Mouse (Mus musculus) CH12.LX (cell line): ENCODE results near the gene Ubxn2a. TPM values are rescaled to one million over a fixed set of nuclear protein-coding genes. Genes with fewer than 3 reads are reported as not detected.

Experiments used
- DNase-seq: peaks from one replicate; pipeline ENCODE4 v3.0.0-alpha.2; 2013; ENCODE audit errors: extremely low read depth
- H3K27ac ChIP-seq: 2 replicates; pipeline ENCODE4 v1.5.1; 2012; ENCODE audit warnings: low read depth, mild to moderate bottlenecking, control low read depth, moderate library complexity; ENCODE audit not compliant: insufficient read depth
- H3K27me3 ChIP-seq: replicated peaks from 2 replicates; pipeline ENCODE3; 2012; ENCODE audit warnings: inconsistent platforms
- H3K36me3 ChIP-seq, 2 experiments: replicated peaks in 1 of 2; 2 replicates each; pipeline versions ENCODE3 to v1.6.1; 2012; ENCODE audit warnings: inconsistent platforms in 1 of 2, low read length in 1 of 2, mild to moderate bottlenecking in 1 of 2, mixed read lengths in 1 of 2, moderate library complexity in 1 of 2; ENCODE audit not compliant: control insufficient read depth in 1 of 2, insufficient read depth in 1 of 2
- H3K4me1 ChIP-seq, 2 experiments: 2 replicates each; pipeline ENCODE4 v1.6.1; 2012; ENCODE audit warnings: inconsistent platforms in 1 of 2, moderate library complexity in 1 of 2; ENCODE audit not compliant: insufficient read depth in 2 of 2, control insufficient read depth in 1 of 2
- H3K4me2 ChIP-seq: 2 replicates; pipeline ENCODE4 v1.6.1; 2012; ENCODE audit warnings: low read depth, mild to moderate bottlenecking, control low read depth; ENCODE audit not compliant: poor library complexity, insufficient read depth, severe bottlenecking
- H3K4me3 ChIP-seq, 3 experiments: fragments of 150-350 bp in 1 of 3; sonication (generic) in 1 of 3; replicated peaks in 1 of 3; 2 replicates each; pipeline versions ENCODE3 to v1.5.1; 2011 to 2012; ENCODE audit warnings: low read depth in 2 of 3, low read length in 2 of 3, mild to moderate bottlenecking in 2 of 3, moderate library complexity in 2 of 3, control low read depth in 1 of 3, improper control_type of control experiment in 1 of 3, inconsistent platforms in 1 of 3, mixed read lengths in 1 of 3; ENCODE audit not compliant: poor library complexity in 1 of 3
- H3K79me2 ChIP-seq: replicated peaks from 2 replicates; pipeline ENCODE4 v1.6.1; 2012; ENCODE audit warnings: mild to moderate bottlenecking, moderate library complexity; ENCODE audit not compliant: control insufficient read depth, poor library complexity, insufficient read depth, severe bottlenecking; ENCODE audit errors: extremely low read depth
- H3K9ac ChIP-seq: 2 replicates; pipeline ENCODE4 v1.6.1; 2012; ENCODE audit warnings: low read depth, mild to moderate bottlenecking, control low read depth, moderate library complexity; ENCODE audit not compliant: insufficient read depth
- H3K9me3 ChIP-seq: replicated peaks from 2 replicates; pipeline ENCODE3; 2012; ENCODE audit warnings: low read length, inconsistent platforms, mixed read lengths
- CHD2 ChIP-seq: IDR thresholded peaks from 2 replicates; pipeline ENCODE4 v1.6.1; 2011; ENCODE audit warnings: low read length, improper control_type of control experiment
- ELF1 ChIP-seq: IDR thresholded peaks from 2 replicates; pipeline ENCODE4 v1.6.1; 2014; ENCODE audit warnings: low read depth, mild to moderate bottlenecking, inconsistent platforms, low read length, improper control_type of control experiment
- ETS1 ChIP-seq: conservative IDR thresholded peaks from 2 replicates; pipeline ENCODE4 v1.6.1; 2012; ENCODE audit warnings: low read depth, mild to moderate bottlenecking, inconsistent platforms, low read length, improper control_type of control experiment, moderate library complexity
- HCFC1 ChIP-seq: IDR thresholded peaks from 2 replicates; pipeline ENCODE4 v1.6.1; 2012; ENCODE audit warnings: low read depth, mild to moderate bottlenecking, inconsistent platforms, low read length, improper control_type of control experiment
- IRF4 ChIP-seq: IDR thresholded peaks from 2 replicates; pipeline ENCODE4 v1.6.1; 2014; ENCODE audit warnings: low read depth, mild to moderate bottlenecking, inconsistent platforms, low read length, improper control_type of control experiment
- JUN ChIP-seq: IDR thresholded peaks from 2 replicates; pipeline ENCODE4 v1.6.1; 2011; ENCODE audit warnings: low read depth, mild to moderate bottlenecking, low read length, improper control_type of control experiment, moderate library complexity; ENCODE audit not compliant: insufficient read depth
- MAFK ChIP-seq: IDR thresholded peaks from 2 replicates; pipeline ENCODE4 v1.6.1; 2011; ENCODE audit warnings: low read length, improper control_type of control experiment; ENCODE audit not compliant: insufficient replicate concordance
- MAZ ChIP-seq: IDR thresholded peaks from 2 replicates; pipeline ENCODE4 v1.6.1; 2012; ENCODE audit warnings: low read depth, mild to moderate bottlenecking, inconsistent platforms, low read length, improper control_type of control experiment, moderate library complexity
- MEF2A ChIP-seq: IDR thresholded peaks from 2 replicates; pipeline ENCODE4 v1.6.1; 2014; ENCODE audit warnings: low read depth, mild to moderate bottlenecking, inconsistent platforms, low read length, improper control_type of control experiment, borderline replicate concordance
- SMC3 ChIP-seq: IDR thresholded peaks from 2 replicates; pipeline ENCODE4 v1.6.1; 2011; ENCODE audit warnings: low read depth, low read length, improper control_type of control experiment
- TBP ChIP-seq: conservative IDR thresholded peaks from 2 replicates; pipeline ENCODE4 v1.6.1; 2011; ENCODE audit warnings: low read depth, low read length, improper control_type of control experiment
- TCF12 ChIP-seq: IDR thresholded peaks from 2 replicates; pipeline ENCODE4 v1.6.1; 2014; ENCODE audit warnings: low read depth, mild to moderate bottlenecking, inconsistent platforms, low read length, improper control_type of control experiment
- UBTF ChIP-seq: IDR thresholded peaks from 2 replicates; pipeline ENCODE4 v1.6.1; 2012; ENCODE audit warnings: low read depth, mild to moderate bottlenecking, inconsistent platforms, low read length, improper control_type of control experiment, moderate library complexity
- USF2 ChIP-seq: conservative IDR thresholded peaks from 2 replicates; pipeline ENCODE4 v1.6.1; 2011; ENCODE audit warnings: low read depth, low read length, improper control_type of control experiment
- dilution Hi-C: fragments of 300-500 bp; cut with MboI; formaldehyde crosslinking; loops from 2 replicates; pipeline ENCODE4 v1.14.3; 2020; ENCODE audit warnings: low sequenced_read_pairs; ENCODE audit not compliant: extremely low pct_unique_long_range_greater_than_20kb, extremely low pct_ligation_motif_present
- in situ Hi-C: fragments of 300-500 bp; cut with MboI; formaldehyde crosslinking; loops from 3 replicates; pipeline ENCODE4 v1.14.3; 2019; ENCODE audit warnings: low sequenced_read_pairs, low pct_ligation_motif_present, low pct_unique_long_range_greater_than_20kb, mixed read lengths
- polyA plus RNA-seq: library from polyadenylated mRNA; unstranded; fragments of >175 nt; gene quantifications from 2 replicates; pipeline ENCODE4 v1.2.1, GENCODE M21; 2012; ENCODE audit warnings: low read depth; ENCODE audit not compliant: insufficient read length
- total RNA-seq, 2 experiments: library from RNA; depleted of rRNA; stranded (reverse); fragments of 300-350 nt in 1 of 2; fragments of >200 nt in 1 of 2; gene quantifications; 2 replicates each; pipeline ENCODE4 v1.2.3; 2012 to 2014

Gene Ubxn2a
- total and polyA plus RNA-seq, 3 experiments = 15.2 to 25.4 (median 23.5) TPM

- H3K4me1 ChIP-seq = no peaks in the 10 kb centered on the region
- H3K79me2 ChIP-seq = no peaks in the 10 kb centered on the region
- H3K4me3 ChIP-seq = no peak overlapping the region
- TF ChIP-seq SMC3 (no peak), UBTF (no peak), TCF12 (no peak), HCFC1 (no peak), ELF1 (no peak), IRF4 (no peak), ETS1 (no peak), MAZ (no peak), MAFK (no peak), USF2 (no peak), JUN (no peak), CHD2 (no peak), TBP (no peak), MEF2A (no peak)
- dilution Hi-C loops = no loop called here
- in situ Hi-C loops = loop anchor here (25.0 kb wide), 1 partner anchor 600 kb away; the partner anchor contains the start of genes Cenpo and Ptrhd1
- peaks cover 2 to 19% of the 10 kb centered on the region in 2 experiments for H3K36me3 ChIP-seq
- no peaks in the 10 kb centered on the region for H3K9me3 ChIP-seq
- no peak for DNase-seq
- no peak overlapping the region for H3K4me2 ChIP-seq
- peaks cover 15% of the 10 kb centered on the region for H3K27me3 ChIP-seq
- no peak overlapping the region for H3K9ac ChIP-seq
- H3K27ac ChIP-seq = no peak overlapping the region
These were observed 70.5 kb downstream of the Ubxn2a start for GRCm38 (mm10) chr12:4836959-4837358.

Other genes starting within 250 kb of the Ubxn2a start
- gene Fam228a, start 169.3 kb downstream of the Ubxn2a start, total RNA-seq (2012; rRNA removed) = not detected in 2 replicates
- gene Fam228a, start 169.3 kb downstream of the Ubxn2a start, total RNA-seq (2014; rRNA removed) = not detected in 2 replicates
- not detected in 2 replicates for gene Fam228a, start 169.3 kb downstream of the Ubxn2a start, polyA plus RNA-seq
- gene Pfn4, start 138.7 kb downstream of the Ubxn2a start, total RNA-seq (2012; rRNA removed) = not detected in 2 replicates
- not detected in 2 replicates for gene Pfn4, start 138.7 kb downstream of the Ubxn2a start, total RNA-seq (2014; rRNA removed)
- gene Pfn4, start 138.7 kb downstream of the Ubxn2a start, polyA plus RNA-seq = not detected in 2 replicates
- gene Fam228b, start 138.4 kb downstream of the Ubxn2a start, total RNA-seq (2012; rRNA removed) = 0.13 TPM in 1 of 2 replicates, not detected in the other
- gene Fam228b, start 138.4 kb downstream of the Ubxn2a start, total RNA-seq (2014; rRNA removed) = not detected in 2 replicates
- gene Fam228b, start 138.4 kb downstream of the Ubxn2a start, polyA plus RNA-seq = not detected in 2 replicates
- 109 and 135 TPM in 2 replicates for gene Sf3b6, start 90.2 kb downstream of the Ubxn2a start, total RNA-seq (2012; rRNA removed)
- 346 and 388 TPM in 2 replicates for gene Sf3b6, start 90.2 kb downstream of the Ubxn2a start, total RNA-seq (2014; rRNA removed)
- 151 and 191 TPM in 2 replicates for gene Sf3b6, start 90.2 kb downstream of the Ubxn2a start, polyA plus RNA-seq
- gene Fkbp1b, start 66.1 kb downstream of the Ubxn2a start, total RNA-seq (2012; rRNA removed) = 0.38 and 0.42 TPM in 2 replicates
- gene Fkbp1b, start 66.1 kb downstream of the Ubxn2a start, total RNA-seq (2014; rRNA removed) = not detected in 2 replicates
- gene Fkbp1b, start 66.1 kb downstream of the Ubxn2a start, polyA plus RNA-seq = not detected in 2 replicates
- gene Wdcp, start 64.4 kb downstream of the Ubxn2a start, total RNA-seq (2012; rRNA removed) = 18.9 and 21.7 TPM in 2 replicates
- gene Wdcp, start 64.4 kb downstream of the Ubxn2a start, total RNA-seq (2014; rRNA removed) = 31.3 and 32.1 TPM in 2 replicates
- gene Wdcp, start 64.4 kb downstream of the Ubxn2a start, polyA plus RNA-seq = 8.9 and 9.3 TPM in 2 replicates
- gene Mfsd2b, start 33.3 kb downstream of the Ubxn2a start, total RNA-seq (2012; rRNA removed) = 0.17 and 0.21 TPM in 2 replicates
- 0.05 TPM in 1 of 2 replicates, not detected in the other for gene Mfsd2b, start 33.3 kb downstream of the Ubxn2a start, total RNA-seq (2014; rRNA removed)
- gene Mfsd2b, start 33.3 kb downstream of the Ubxn2a start, polyA plus RNA-seq = 0.35 and 0.49 TPM in 2 replicates
- gene Atad2b, start 9.6 kb upstream of the Ubxn2a start, total RNA-seq (2012; rRNA removed) = 6.5 and 7.3 TPM in 2 replicates
- gene Atad2b, start 9.6 kb upstream of the Ubxn2a start, total RNA-seq (2014; rRNA removed) = 6.9 and 7.6 TPM in 2 replicates
- gene Atad2b, start 9.6 kb upstream of the Ubxn2a start, polyA plus RNA-seq = 8.6 and 10.3 TPM in 2 replicates